Mouse (Mus musculus): ENCODE data around the gene Fbxo2.

- no peak for TF ChIP-seq GATA1 (IDR thresholded peaks at IDR 0.05; ENCODE audit: borderline replicate concordance, low read length)
- no peak for TF ChIP-seq FLI1 (IDR thresholded peaks at IDR 0.05; ENCODE audit: low read length)
Observed at GRCm38 (mm10) chr4:148173811-148174494, 13.5 kb downstream of the Fbxo2 start.

Measured in megakaryocyte, embryonic 14.5 days (primary cell).